Mouse (Mus musculus): ENCODE measurements around the gene Serpine1. TPM values are rescaled to one million over a fixed set of nuclear protein-coding genes. Genes with fewer than 3 reads are reported as not detected.

The Serpine1 gene
- polyA plus RNA-seq, 1 experiment from 2014 or later = not detected

- Histone ChIP-seq H3K27ac (ENCODE audit: low read depth, low read length) (no peak overlapping the region), H3K9me3 (ENCODE audit: control insufficient read depth, low read length) (no peaks in the 10 kb centered on the region), H3K4me1 (replicated peaks; ENCODE audit: control insufficient read depth, insufficient read depth, low read length) (no peaks in the 10 kb centered on the region), H3K27me3 (ENCODE audit: control insufficient read depth, insufficient read depth, low read length) (no peaks in the 10 kb centered on the region), H3K4me2 (ENCODE audit: low read depth, low read length, severe bottlenecking) (no peak overlapping the region), H3K4me3 (ENCODE audit: low read depth, low read length) (no peak overlapping the region), H3K36me3 (ENCODE audit: control insufficient read depth, insufficient read depth, low read length) (no peaks in the 10 kb centered on the region), H3K9ac (ENCODE audit: low read length) (no peak overlapping the region)
- ATAC-seq (replicated peaks; ENCODE audit: low FRiP score) (no peak), DNase-seq (ENCODE audit: low spot score) (no peak)
- WGBS = 83% methylated on average over 15 of the region's 15 CpGs
Measured at GRCm38 (mm10) chr5:137012401-137012950, 59.6 kb downstream of the Serpine1 start.

Other genes with a start within 250 kb of the Serpine1 start
- gene Col26a1, start 189.1 kb downstream of the Serpine1 start, polyA plus RNA-seq (2014; fragmentation: Nextera tagmentation; extraction: Ambion mirVana) = 35.1 and 40.6 TPM in 2 replicates
- 105 and 112 TPM in 2 replicates for gene Ift22, start 164.1 kb downstream of the Serpine1 start, polyA plus RNA-seq (2014; fragmentation: Nextera tagmentation; extraction: Ambion mirVana)
- 277 and 287 TPM in 2 replicates for gene Fis1, start 119.0 kb downstream of the Serpine1 start, polyA plus RNA-seq (2014; fragmentation: Nextera tagmentation; extraction: Ambion mirVana)
- gene Cldn15, start 105.7 kb downstream of the Serpine1 start, polyA plus RNA-seq (2014; fragmentation: Nextera tagmentation; extraction: Ambion mirVana) = 0.24 TPM in 1 of 2 replicates, not detected in the other
- gene Plod3, start 85.2 kb downstream of the Serpine1 start, polyA plus RNA-seq (2014; fragmentation: Nextera tagmentation; extraction: Ambion mirVana) = 29.1 and 30.7 TPM in 2 replicates
- gene Znhit1, start 84.2 kb downstream of the Serpine1 start, polyA plus RNA-seq (2014; fragmentation: Nextera tagmentation; extraction: Ambion mirVana) = 93.4 and 99.5 TPM in 2 replicates
- gene Vgf, start 45.9 kb downstream of the Serpine1 start, polyA plus RNA-seq (2014; fragmentation: Nextera tagmentation; extraction: Ambion mirVana) = 0.32 TPM in 1 of 2 replicates, not detected in the other
- 187 and 207 TPM in 2 replicates for gene Ap1s1, start 26.1 kb downstream of the Serpine1 start, polyA plus RNA-seq (2014; fragmentation: Nextera tagmentation; extraction: Ambion mirVana)
- gene Trim56, start 43.9 kb upstream of the Serpine1 start, polyA plus RNA-seq (2014; fragmentation: Nextera tagmentation; extraction: Ambion mirVana) = 6.2 and 7.6 TPM in 2 replicates
- not detected in 2 replicates for gene Muc3, start 77.1 kb upstream of the Serpine1 start, polyA plus RNA-seq (2014; fragmentation: Nextera tagmentation; extraction: Ambion mirVana)
- gene Muc3a, start 140.1 kb upstream of the Serpine1 start, polyA plus RNA-seq (2014; fragmentation: Nextera tagmentation; extraction: Ambion mirVana) = not detected in 2 replicates
- 3.0 and 3.7 TPM in 2 replicates for gene Ache, start 215.3 kb upstream of the Serpine1 start, polyA plus RNA-seq (2014; fragmentation: Nextera tagmentation; extraction: Ambion mirVana)
- gene Ufsp1, start 222.4 kb upstream of the Serpine1 start, polyA plus RNA-seq (2014; fragmentation: Nextera tagmentation; extraction: Ambion mirVana) = 6.8 and 8.0 TPM in 2 replicates
- 190 TPM in 2 replicates for gene Srrt, start 235.4 kb upstream of the Serpine1 start, polyA plus RNA-seq (2014; fragmentation: Nextera tagmentation; extraction: Ambion mirVana)
- gene Trip6, start 242.1 kb upstream of the Serpine1 start, polyA plus RNA-seq (2014; fragmentation: Nextera tagmentation; extraction: Ambion mirVana) = 50.1 and 56.7 TPM in 2 replicates